Mouse (Mus musculus): ENCODE measurements around the gene St7l. TPM values are rescaled to one million over a fixed set of nuclear protein-coding genes. Genes with fewer than 3 reads are reported as not detected.

Gene St7l
- polyA plus RNA-seq, 1 experiment: 13.7 TPM

DNA sequence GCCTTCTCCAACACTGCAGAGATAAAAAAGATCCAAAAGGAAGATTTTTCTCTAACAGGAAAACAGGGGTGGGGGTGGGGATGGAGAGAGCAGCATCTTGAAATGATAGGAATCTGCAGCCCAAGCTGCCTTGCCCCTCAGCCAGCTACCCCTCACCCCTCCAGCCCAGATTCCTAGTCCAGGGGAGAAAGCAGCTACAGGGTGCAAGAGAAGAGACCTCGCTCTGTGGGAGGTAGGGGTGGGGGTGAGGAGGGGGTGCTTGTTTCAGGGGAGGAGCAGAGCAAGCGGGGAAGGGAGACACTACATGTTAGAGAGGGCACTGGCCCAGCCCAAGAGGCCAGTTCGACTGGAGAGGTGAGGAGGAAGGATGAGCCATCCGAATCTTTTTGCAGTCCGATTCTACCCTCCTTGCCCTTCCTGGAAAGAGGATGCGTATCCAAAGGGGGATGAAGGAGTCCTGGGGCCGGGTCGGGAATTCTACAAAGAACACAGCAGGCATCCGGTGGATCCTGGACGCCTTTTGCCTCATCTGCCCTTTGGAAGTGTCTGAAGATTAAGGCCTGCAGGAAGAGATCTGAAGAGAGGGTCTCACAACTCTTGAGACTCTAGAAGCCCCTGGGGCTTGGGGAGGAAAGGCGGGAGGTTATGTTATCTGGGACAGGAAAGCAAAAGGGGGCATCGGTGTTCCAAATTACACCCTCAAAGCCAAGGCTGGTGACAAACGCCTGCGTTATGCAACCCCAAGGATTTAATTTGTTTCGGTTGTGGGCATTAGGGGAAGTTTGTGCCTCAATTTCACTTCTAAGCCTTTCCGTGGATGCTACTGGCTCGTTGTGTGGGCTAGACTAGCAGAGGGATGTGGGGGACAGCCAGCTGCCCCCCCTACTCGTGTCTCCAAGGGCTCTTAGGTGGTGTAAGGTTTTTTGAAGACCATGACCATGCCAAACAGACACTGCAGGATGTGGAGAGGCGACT is 96.5 kb downstream of the St7l start:
- WGBS: 12% methylated on average over 19 of the region's 19 CpGs
- DNase-seq: no peak
- H3K4me3 ChIP-seq (replicated peaks; ENCODE audit: insufficient read depth, low read depth, low read length): no peak overlapping the region

DNA sequence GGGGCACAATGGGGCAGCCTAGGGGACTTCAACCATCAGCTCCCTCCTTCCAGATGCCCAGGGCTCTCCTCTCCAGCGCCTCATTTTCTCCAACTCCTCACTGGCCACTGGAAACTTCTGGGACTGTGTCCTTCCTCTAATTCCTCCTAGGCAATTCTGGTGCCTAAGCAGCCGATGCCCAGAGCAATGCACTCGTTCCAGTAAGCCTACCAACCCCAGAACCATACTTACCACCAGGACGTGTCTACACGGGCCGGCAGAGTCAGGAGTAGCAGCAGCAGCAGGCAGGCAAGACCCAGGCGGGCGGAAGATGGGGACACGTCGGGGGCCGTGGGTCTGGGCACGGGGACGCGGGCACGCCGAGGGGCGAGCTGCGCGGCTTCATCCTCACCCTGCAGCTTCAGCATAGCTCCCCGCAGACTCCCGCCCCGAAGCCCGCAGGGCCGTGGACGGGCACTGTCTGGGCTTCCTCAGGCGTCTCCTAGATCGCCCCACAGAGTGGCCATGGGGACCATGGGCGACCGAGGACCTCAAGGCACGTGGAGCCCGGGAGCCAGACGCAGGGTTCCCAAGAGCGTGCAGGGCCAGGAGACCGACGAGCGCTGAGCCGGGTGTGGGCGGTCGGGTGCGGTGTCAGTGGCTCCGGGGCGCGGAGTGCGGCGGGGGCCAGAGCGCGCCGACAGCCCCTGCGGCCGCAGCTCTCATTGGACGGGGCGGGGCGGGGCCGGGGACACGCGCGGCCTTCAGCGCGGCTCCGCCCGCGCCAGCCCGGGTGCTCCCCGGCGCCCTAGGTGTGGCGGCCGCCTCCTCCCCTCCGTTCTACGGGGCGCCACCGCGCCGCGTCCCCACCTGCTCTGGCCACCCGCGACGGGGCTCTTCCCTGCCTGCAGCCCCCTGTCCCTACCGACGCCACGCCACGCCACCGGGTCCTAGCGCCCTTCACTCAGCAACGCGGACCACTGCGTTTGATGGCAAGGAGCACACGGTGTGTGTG is 97.6 kb downstream of the St7l start, which contains the start of gene Wnt2b:
TSS of gene Wnt2b (minus strand) at position 856 of the 994 bp plus-strand sequence.
- H3K27me3 ChIP-seq (ENCODE audit: control insufficient read depth, insufficient read depth, low read length): peaks cover 7% of the 10 kb centered on the region; the same call in 1 of the 2 replicates

More for the DNA sequence above, 96.5 kb downstream of the St7l start:
- Histone ChIP-seq H3K27ac (ENCODE audit: insufficient read depth, low read length) (no peak overlapping the region), H3K27me3 (ENCODE audit: control insufficient read depth, insufficient read depth, low read length) (peaks cover 7% of the 10 kb centered on the region; the same call in 1 of the 2 replicates), H3K4me1 (ENCODE audit: control insufficient read depth, insufficient read depth, low read length) (peaks cover 5% of the 10 kb centered on the region; the same call in 1 of the 2 replicates)
- no peak for TF ChIP-seq POLR2A (IDR thresholded peaks at IDR 0.05; ENCODE audit: borderline replicate concordance, insufficient read depth, low read length)
- no peak for TF ChIP-seq CTCF (IDR thresholded peaks at IDR 0.05; ENCODE audit: borderline replicate concordance, insufficient read depth, low read depth, low read length)

DNA sequence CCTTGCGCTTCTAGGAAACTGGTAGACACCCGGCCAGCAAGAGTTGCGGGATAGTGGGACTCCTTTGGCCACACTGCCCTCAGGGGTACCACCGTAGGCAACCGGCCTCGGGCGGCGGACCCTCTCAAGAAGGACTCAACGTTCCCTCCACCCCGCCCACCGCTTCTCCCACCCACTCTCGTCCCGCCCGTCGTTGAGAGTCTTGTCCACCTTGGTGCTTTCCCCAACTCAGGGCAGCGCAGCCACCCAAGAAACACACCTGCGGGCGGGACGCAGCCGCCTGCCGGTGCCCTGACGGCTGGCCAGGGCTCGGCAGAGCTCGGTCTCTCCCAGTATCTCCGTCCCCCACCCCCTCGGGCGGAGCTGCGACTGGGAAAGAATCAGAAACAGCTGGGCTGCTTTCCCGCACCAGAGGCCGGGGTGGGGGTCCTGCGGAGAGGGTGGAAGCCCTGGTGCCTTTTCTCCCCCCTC is 98.4 kb downstream of the St7l start:
- 2% methylated on average over 31 of the region's 31 CpGs for WGBS
- DNase-seq: no peak
- peak overlapping the region; percentile 8 for H3K4me3 ChIP-seq (replicated peaks; ENCODE audit: insufficient read depth, low read depth, low read length)
- H3K4me1 ChIP-seq (ENCODE audit: control insufficient read depth, insufficient read depth, low read length): peaks cover 5% of the 10 kb centered on the region; the same call in 1 of the 2 replicates
- peaks cover 7% of the 10 kb centered on the region; the same call in 1 of the 2 replicates for H3K27me3 ChIP-seq (ENCODE audit: control insufficient read depth, insufficient read depth, low read length)
- H3K27ac ChIP-seq (ENCODE audit: insufficient read depth, low read length): no peak overlapping the region
- TF ChIP-seq POLR2A (IDR thresholded peaks at IDR 0.05; ENCODE audit: borderline replicate concordance, insufficient read depth, low read length) (no peak), CTCF (IDR thresholded peaks at IDR 0.05; ENCODE audit: borderline replicate concordance, insufficient read depth, low read depth, low read length) (no peak)

More for the DNA sequence above, 97.6 kb downstream of the St7l start, which contains the start of gene Wnt2b:
- no peak within 1 kb of the TSS for H3K27ac ChIP-seq (ENCODE audit: insufficient read depth, low read length)
- no peak for DNase-seq
- TF ChIP-seq POLR2A (IDR thresholded peaks at IDR 0.05; ENCODE audit: borderline replicate concordance, insufficient read depth, low read length) (no peak), CTCF (IDR thresholded peaks at IDR 0.05; ENCODE audit: borderline replicate concordance, insufficient read depth, low read depth, low read length) (no peak)
- H3K4me3 ChIP-seq (replicated peaks; ENCODE audit: insufficient read depth, low read depth, low read length): peak within 1 kb of the TSS; percentile 8
- H3K4me1 ChIP-seq (ENCODE audit: control insufficient read depth, insufficient read depth, low read length): peaks cover 5% of the 10 kb centered on the region; the same call in 1 of the 2 replicates
- WGBS: 2% methylated on average over 62 of the region's 87 CpGs

DNA sequence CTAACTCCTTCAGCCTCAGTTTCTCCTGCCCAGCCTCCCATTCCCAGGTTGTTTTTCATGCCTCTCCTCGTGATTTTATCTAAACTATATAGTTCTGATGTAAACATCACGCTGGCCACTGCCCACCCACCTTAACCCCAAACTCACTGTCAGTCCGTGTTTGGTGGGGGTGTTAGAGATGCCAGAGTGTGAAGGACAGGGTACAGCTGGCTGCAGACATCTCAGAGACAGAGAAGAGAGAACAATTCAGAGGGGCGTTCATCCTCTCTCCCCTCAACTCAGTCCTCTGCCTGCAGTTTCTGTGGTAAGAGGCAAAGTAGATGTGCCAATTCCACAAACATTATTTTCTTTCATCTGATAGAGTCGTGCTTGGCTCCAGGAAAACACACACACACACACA is 99.1 kb downstream of the St7l start:
- TF ChIP-seq CTCF (IDR thresholded peaks at IDR 0.05; ENCODE audit: borderline replicate concordance, insufficient read depth, low read depth, low read length): no peak
- TF ChIP-seq POLR2A (IDR thresholded peaks at IDR 0.05; ENCODE audit: borderline replicate concordance, insufficient read depth, low read length): no peak
- H3K4me1 ChIP-seq (ENCODE audit: control insufficient read depth, insufficient read depth, low read length): peaks cover 5% of the 10 kb centered on the region; the same call in 1 of the 2 replicates

DNA sequence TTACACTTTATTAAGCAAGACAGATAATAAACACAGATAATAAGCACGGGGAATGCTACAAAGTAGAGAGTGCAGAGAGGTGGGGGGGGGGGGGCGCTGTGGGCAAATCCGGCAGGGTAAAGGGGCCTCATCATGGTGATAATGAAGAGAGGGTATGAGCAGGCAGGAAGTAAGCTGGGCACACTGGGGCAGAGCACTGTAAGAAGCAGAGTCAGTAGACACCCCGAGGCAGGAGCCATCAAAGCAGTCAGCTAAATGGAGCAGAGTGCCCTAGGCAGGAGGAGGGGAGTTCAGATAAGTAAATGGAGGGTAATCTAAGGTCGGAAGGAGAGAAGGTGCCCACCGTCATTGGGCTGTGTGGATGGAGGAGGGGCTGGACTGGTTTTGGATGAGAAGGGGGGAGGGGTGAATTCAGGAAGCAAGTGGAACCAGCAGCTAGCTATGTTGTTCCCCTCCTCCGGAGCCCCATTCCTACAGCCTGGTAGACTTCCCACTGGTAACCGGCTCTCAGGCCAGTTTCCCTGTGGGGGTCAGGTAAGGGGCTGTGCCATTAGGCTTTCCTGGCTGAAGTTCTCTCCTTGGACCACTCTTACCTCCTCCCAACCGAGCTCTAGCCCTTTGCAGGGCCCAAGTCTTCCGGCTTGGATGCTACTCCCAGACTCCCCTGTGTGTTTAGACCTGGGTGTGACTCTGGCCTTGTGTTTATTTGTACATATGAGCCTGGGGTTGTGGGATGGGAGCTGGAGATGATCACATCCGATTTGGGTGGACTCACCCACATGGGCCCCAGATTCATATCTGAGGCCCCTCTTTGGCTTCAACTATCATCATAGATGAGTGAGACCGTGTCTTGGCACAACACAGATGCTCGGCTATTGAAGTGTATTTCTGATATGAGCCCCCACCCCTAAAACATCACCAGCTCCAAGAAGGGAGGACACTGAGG is 99.8 kb downstream of the St7l start:
- Histone ChIP-seq H3K4me1 (ENCODE audit: control insufficient read depth, insufficient read depth, low read length) (peaks cover 5% of the 10 kb centered on the region; the same call in 1 of the 2 replicates), H3K27me3 (ENCODE audit: control insufficient read depth, insufficient read depth, low read length) (peaks cover 7% of the 10 kb centered on the region; the same call in 1 of the 2 replicates), H3K4me3 (replicated peaks; ENCODE audit: insufficient read depth, low read depth, low read length) (no peak overlapping the region), H3K27ac (ENCODE audit: insufficient read depth, low read length) (no peak overlapping the region)
- WGBS: 36% methylated on average over 13 of the region's 13 CpGs
- DNase-seq: no peak
- no peak for TF ChIP-seq POLR2A (IDR thresholded peaks at IDR 0.05; ENCODE audit: borderline replicate concordance, insufficient read depth, low read length)
- no peak for TF ChIP-seq CTCF (IDR thresholded peaks at IDR 0.05; ENCODE audit: borderline replicate concordance, insufficient read depth, low read depth, low read length)

More for the DNA sequence above, 99.1 kb downstream of the St7l start:
- no peak overlapping the region for H3K4me3 ChIP-seq (replicated peaks; ENCODE audit: insufficient read depth, low read depth, low read length)
- WGBS: 12% methylated on average over 5 of the region's 5 CpGs
- H3K27ac ChIP-seq (ENCODE audit: insufficient read depth, low read length): no peak overlapping the region
- DNase-seq: no peak
- peaks cover 7% of the 10 kb centered on the region; the same call in 1 of the 2 replicates for H3K27me3 ChIP-seq (ENCODE audit: control insufficient read depth, insufficient read depth, low read length)

DNA sequence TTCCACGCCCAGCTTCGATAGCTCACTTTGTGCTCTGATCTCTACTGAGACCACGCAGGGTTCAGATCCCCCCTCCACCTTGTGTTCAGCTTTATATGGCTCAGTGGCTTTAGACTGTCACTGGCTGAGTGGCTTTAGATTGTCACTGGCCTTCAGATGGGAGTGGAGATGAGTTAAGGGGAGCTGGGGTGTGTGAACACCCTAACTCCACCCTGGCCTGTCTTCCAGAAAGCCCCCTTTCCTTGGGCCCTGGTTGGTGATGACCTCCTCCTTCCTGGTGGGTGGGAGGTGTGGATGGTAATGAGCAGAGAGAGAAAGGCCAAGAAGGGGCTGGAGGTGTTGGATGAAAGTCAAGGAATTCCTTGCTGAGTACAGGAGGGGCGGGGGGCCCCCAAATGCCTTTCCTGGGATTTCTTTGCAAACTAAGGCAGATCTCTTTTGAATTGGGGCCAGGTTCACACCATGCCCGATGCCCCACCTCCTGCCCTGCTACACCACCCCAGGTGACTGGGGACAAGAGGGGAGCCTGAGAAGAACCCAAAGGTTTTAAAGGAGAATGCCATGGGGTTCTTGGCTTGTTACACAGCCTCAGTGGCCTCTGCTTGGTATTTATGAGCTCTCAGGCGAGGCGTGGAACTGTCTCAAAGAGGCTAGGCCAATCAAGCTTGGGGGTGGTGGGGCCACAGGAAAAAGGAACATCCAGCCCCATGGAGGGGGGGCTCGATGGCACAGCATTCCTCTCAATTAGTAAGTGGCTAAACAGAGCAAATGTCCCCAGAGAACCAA is 101.5 kb downstream of the St7l start:
- WGBS: 78% methylated on average over 8 of the region's 8 CpGs
- TF ChIP-seq CTCF (IDR thresholded peaks at IDR 0.05; ENCODE audit: borderline replicate concordance, insufficient read depth, low read depth, low read length) (no peak), POLR2A (IDR thresholded peaks at IDR 0.05; ENCODE audit: borderline replicate concordance, insufficient read depth, low read length) (no peak)
- Histone ChIP-seq H3K27me3 (ENCODE audit: control insufficient read depth, insufficient read depth, low read length) (peaks cover 7% of the 10 kb centered on the region; the same call in 1 of the 2 replicates), H3K27ac (ENCODE audit: insufficient read depth, low read length) (no peak overlapping the region), H3K4me1 (ENCODE audit: control insufficient read depth, insufficient read depth, low read length) (peaks cover 5% of the 10 kb centered on the region; the same call in 1 of the 2 replicates), H3K4me3 (replicated peaks; ENCODE audit: insufficient read depth, low read depth, low read length) (no peak overlapping the region)
- no peak for DNase-seq

Measured in cerebellum, adult 2 months (tissue).